Mouse (Mus musculus) embryonic facial prominence, embryonic 14.5 days (tissue): ENCODE results near the gene Hgd. TPM values are rescaled to one million over a fixed set of nuclear protein-coding genes. Genes with fewer than 3 reads are reported as not detected.
A peak's percentile ranks its signal among the peaks of the same experiment; 100 is the strongest.
"Not testable (repeated sequence)": the region's sequence is repeated elsewhere in the genome, so short reads cannot be mapped to it uniquely, and the experiment has no call there.

ENCODE experiments used
- ATAC-seq: fragments of 200-750 bp; cut with Nextera tagmentation; 2 replicates; pipeline ENCODE4 v1.8.0; 2017; ENCODE audit warnings: low read depth, moderate number of reproducible peaks, moderate TSS enrichment
- DNase-seq: peaks from one replicate; pipeline ENCODE4 v3.0.0-alpha.2; 2015; ENCODE audit warnings: low spot score
- H3K27ac ChIP-seq: fragments of 300-500 bp; sonication (generic); replicated peaks from 2 replicates; pipeline ENCODE4 v1.5.1; 2014; ENCODE audit warnings: low read depth, mild to moderate bottlenecking, low read length, moderate library complexity
- H3K27me3 ChIP-seq: fragments of 300-500 bp; sonication (generic); replicated peaks from 2 replicates; pipeline ENCODE4 v1.6.1; 2014; ENCODE audit warnings: low read length; ENCODE audit not compliant: control insufficient read depth, insufficient read depth
- H3K36me3 ChIP-seq: fragments of 300-500 bp; sonication (generic); 2 replicates; pipeline ENCODE4 v1.6.1; 2014; ENCODE audit warnings: low read length, mixed read lengths; ENCODE audit not compliant: control insufficient read depth, insufficient read depth
- H3K4me1 ChIP-seq: fragments of 300-500 bp; sonication (generic); 2 replicates; pipeline ENCODE4 v1.6.1; 2014; ENCODE audit warnings: antibody characterized with exemption, low read length; ENCODE audit not compliant: control insufficient read depth, insufficient read depth
- H3K4me2 ChIP-seq: fragments of 300-500 bp; sonication (generic); 2 replicates; pipeline ENCODE4 v1.6.1; 2014; ENCODE audit warnings: low read depth, mild to moderate bottlenecking, low read length, moderate library complexity, mixed read lengths
- H3K4me3 ChIP-seq: fragments of 300-500 bp; sonication (generic); 2 replicates; pipeline ENCODE4 v1.5.1; 2014; ENCODE audit warnings: low read depth, mild to moderate bottlenecking, low read length
- H3K9ac ChIP-seq: fragments of 300-500 bp; sonication (generic); 2 replicates; pipeline ENCODE4 v1.6.1; 2014; ENCODE audit warnings: low read depth, mild to moderate bottlenecking, low read length, moderate library complexity, mixed read lengths
- H3K9me3 ChIP-seq: fragments of 300-500 bp; sonication (generic); 2 replicates; pipeline ENCODE4 v1.6.1; 2016; ENCODE audit warnings: low read length; ENCODE audit not compliant: control insufficient read depth
- WGBS: fragments of 180-500 bp; shearing (Covaris S2); extraction: QIAGEN DNeasy Blood & Tissue Kit; methylation state at CpG from one replicate; pipeline ENCODE4 v1.1.7; 2014; 5-methylcytosine and 5-hydroxymethylcytosine counted together
- polyA plus RNA-seq: library from polyadenylated mRNA; unstranded; fragments of >200 nt; fragmentation: Nextera tagmentation; extraction: Ambion mirVana; gene quantifications from 2 replicates; pipeline ENCODE4 v1.2.1, GENCODE M21; 2014

Hgd gene
- polyA plus RNA-seq, 1 experiment from 2014 or later: not detected

GRCm38 (mm10) chr16:37622919-37623318, 43.0 kb downstream of the Hgd start:
- no peak overlapping the region for H3K4me3 ChIP-seq
- DNase-seq: no peak
- no peaks in the 10 kb centered on the region for H3K9me3 ChIP-seq
- H3K4me1 ChIP-seq: no peaks in the 10 kb centered on the region; the same call in 1 of the 2 replicates
- H3K27me3 ChIP-seq: no peaks in the 10 kb centered on the region
- WGBS: 58% methylated on average over 5 of the region's 5 CpGs
- no peak overlapping the region for H3K27ac ChIP-seq
- no peak overlapping the region for H3K4me2 ChIP-seq
- no peak overlapping the region for H3K9ac ChIP-seq
- no peak for ATAC-seq
- H3K36me3 ChIP-seq: no peaks in the 10 kb centered on the region

GRCm38 (mm10) chr16:37626388-37626949, 46.5 kb downstream of the Hgd start:
- no peak overlapping the region for H3K27ac ChIP-seq
- DNase-seq (no peak), ATAC-seq (no peak)
- no peaks in the 10 kb centered on the region for H3K9me3 ChIP-seq
- WGBS: 65% methylated on average over 4 of the region's 4 CpGs
- H3K4me2 ChIP-seq: no peak overlapping the region
- H3K27me3 ChIP-seq: no peaks in the 10 kb centered on the region
- no peaks in the 10 kb centered on the region for H3K36me3 ChIP-seq
- no peaks in the 10 kb centered on the region for H3K4me1 ChIP-seq
- no peak overlapping the region for H3K4me3 ChIP-seq
- no peak overlapping the region for H3K9ac ChIP-seq

- Histone ChIP-seq H3K4me1 (no peaks in the 10 kb centered on the region), H3K9ac (no peak overlapping the region), H3K27me3 (no peaks in the 10 kb centered on the region), H3K36me3 (no peaks in the 10 kb centered on the region), H3K4me3 (no peak overlapping the region), H3K27ac (no peak overlapping the region), H3K4me2 (no peak overlapping the region), H3K9me3 (no peaks in the 10 kb centered on the region)
- 67% methylated on average over 9 of the region's 9 CpGs for WGBS
- ATAC-seq: no peak
- DNase-seq: no peak
These were observed 48.4 kb downstream of the Hgd start for GRCm38 (mm10) chr16:37628336-37628735.

- no peaks in the 10 kb centered on the region for H3K4me1 ChIP-seq
- DNase-seq (no peak), ATAC-seq (no peak)
- H3K36me3 ChIP-seq: no peaks in the 10 kb centered on the region
- no peak overlapping the region for H3K4me3 ChIP-seq
- 84% methylated on average over 7 of the region's 7 CpGs for WGBS
- no peak overlapping the region for H3K4me2 ChIP-seq
- no peak overlapping the region for H3K9ac ChIP-seq
- no peaks in the 10 kb centered on the region for H3K9me3 ChIP-seq
- no peaks in the 10 kb centered on the region for H3K27me3 ChIP-seq
- H3K27ac ChIP-seq: no peak overlapping the region
These were observed 49.1 kb downstream of the Hgd start for GRCm38 (mm10) chr16:37629011-37629410.

- no peak for ATAC-seq
- 70% methylated on average over 9 of the region's 9 CpGs for WGBS
These were observed 54.6 kb downstream of the Hgd start for GRCm38 (mm10) chr16:37634578-37634977.

GRCm38 (mm10) chr16:37635095-37635494, 55.1 kb downstream of the Hgd start:
- no peaks in the 10 kb centered on the region for H3K27me3 ChIP-seq
- no peak for DNase-seq
- no peaks in the 10 kb centered on the region for H3K36me3 ChIP-seq
- WGBS: 93% methylated on average over 1 of the region's 1 CpGs
- no peak overlapping the region for H3K4me3 ChIP-seq
- no peaks in the 10 kb centered on the region for H3K9me3 ChIP-seq
- H3K9ac ChIP-seq: no peak overlapping the region
- H3K27ac ChIP-seq: no peak overlapping the region
- ATAC-seq: no peak
- H3K4me1 ChIP-seq: no peaks in the 10 kb centered on the region
- H3K4me2 ChIP-seq: no peak overlapping the region

More at GRCm38 (mm10) chr16:37634578-37634977, 54.6 kb downstream of the Hgd start:
- no peaks in the 10 kb centered on the region for H3K4me1 ChIP-seq
- H3K27me3 ChIP-seq: no peaks in the 10 kb centered on the region
- H3K36me3 ChIP-seq: no peaks in the 10 kb centered on the region
- H3K4me2 ChIP-seq: no peak overlapping the region
- H3K9ac ChIP-seq: no peak overlapping the region
- DNase-seq: no peak
- H3K4me3 ChIP-seq: no peak overlapping the region
- no peaks in the 10 kb centered on the region for H3K9me3 ChIP-seq
- no peak overlapping the region for H3K27ac ChIP-seq

- no peaks in the 10 kb centered on the region for H3K36me3 ChIP-seq
- no peaks in the 10 kb centered on the region for H3K4me1 ChIP-seq
- DNase-seq (peak; percentile 29), ATAC-seq (no peak)
- 51% methylated on average over 6 of the region's 6 CpGs for WGBS
- H3K27ac ChIP-seq: no peak overlapping the region
- H3K9me3 ChIP-seq: no peaks in the 10 kb centered on the region
- H3K4me3 ChIP-seq: no peak overlapping the region
- no peaks in the 10 kb centered on the region for H3K27me3 ChIP-seq
- no peak overlapping the region for H3K4me2 ChIP-seq
- H3K9ac ChIP-seq: no peak overlapping the region
These were observed 56.2 kb downstream of the Hgd start for GRCm38 (mm10) chr16:37636107-37636506.

GRCm38 (mm10) chr16:37637802-37638201, 57.8 kb downstream of the Hgd start:
- Histone ChIP-seq H3K9me3 (no peaks in the 10 kb centered on the region), H3K4me1 (no peaks in the 10 kb centered on the region), H3K27ac (no peak overlapping the region), H3K36me3 (no peaks in the 10 kb centered on the region), H3K27me3 (no peaks in the 10 kb centered on the region), H3K4me2 (no peak overlapping the region), H3K9ac (no peak overlapping the region), H3K4me3 (no peak overlapping the region)
- no peak for DNase-seq
- ATAC-seq: no peak

GRCm38 (mm10) chr16:37640522-37640921, 60.6 kb downstream of the Hgd start:
- not testable (repeated sequence) for ATAC-seq, H3K36me3 ChIP-seq, H3K27ac ChIP-seq, H3K4me2 ChIP-seq, DNase-seq, H3K9ac ChIP-seq, H3K4me3 ChIP-seq, H3K9me3 ChIP-seq, H3K27me3 ChIP-seq, H3K4me1 ChIP-seq
